Mouse (Mus musculus) neural tube, embryonic 13.5 days (tissue): Measurements from ENCODE around the gene Ak8. TPM values are rescaled to one million over a fixed set of nuclear protein-coding genes. Genes with fewer than 3 reads are reported as not detected.
A peak's percentile ranks its signal among the peaks of the same experiment; 100 is the strongest.

Experiments
- ATAC-seq: fragments of 200-750 bp; cut with Nextera tagmentation; 2 replicates; pipeline ENCODE4 v1.8.0; 2017; ENCODE audit warnings: low read depth, mild to moderate bottlenecking, moderate TSS enrichment, moderate library complexity
- H3K27ac ChIP-seq: fragments of 300-500 bp; sonication (generic); replicated peaks from 2 replicates; pipeline ENCODE4 v1.5.1; 2015; ENCODE audit warnings: moderate library complexity, mild to moderate bottlenecking, inconsistent platforms
- H3K27me3 ChIP-seq: fragments of 300-500 bp; sonication (generic); 2 replicates; pipeline ENCODE4 v1.6.1; 2015; ENCODE audit warnings: mild to moderate bottlenecking, inconsistent platforms
- H3K36me3 ChIP-seq: fragments of 300-500 bp; sonication (generic); 2 replicates; pipeline ENCODE4 v1.6.1; 2015; ENCODE audit warnings: mild to moderate bottlenecking, inconsistent platforms
- H3K4me1 ChIP-seq: fragments of 300-500 bp; sonication (generic); replicated peaks from 2 replicates; pipeline ENCODE4 v1.6.1; 2015; ENCODE audit warnings: inconsistent platforms
- H3K4me2 ChIP-seq: fragments of 300-500 bp; sonication (generic); 2 replicates; pipeline ENCODE4 v1.6.1; 2015; ENCODE audit warnings: inconsistent platforms, mild to moderate bottlenecking, moderate library complexity
- H3K4me3 ChIP-seq: fragments of 300-500 bp; sonication (generic); 2 replicates; pipeline ENCODE4 v1.5.1; 2015; ENCODE audit warnings: mild to moderate bottlenecking, inconsistent platforms
- H3K9ac ChIP-seq: fragments of 300-500 bp; sonication (generic); 2 replicates; pipeline ENCODE4 v1.6.1; 2015; ENCODE audit warnings: moderate library complexity, mild to moderate bottlenecking, inconsistent platforms
- H3K9me3 ChIP-seq: fragments of 300-500 bp; sonication (generic); 2 replicates; pipeline ENCODE4 v1.6.1; 2016; ENCODE audit warnings: inconsistent platforms
- WGBS: fragments of 180-500 bp; shearing (Covaris S2); methylation state at CpG from one replicate; pipeline ENCODE4 v1.1.7; 2015; 5-methylcytosine and 5-hydroxymethylcytosine counted together
- polyA plus RNA-seq: library from polyadenylated mRNA; unstranded; fragments of >200 nt; fragmentation: Nextera tagmentation; extraction: Ambion mirVana; gene quantifications from 2 replicates; pipeline ENCODE4 v1.2.1, GENCODE M21; 2015

The Ak8 gene
- 0.50 and 0.73 TPM in 2 replicates for polyA plus RNA-seq

DNA sequence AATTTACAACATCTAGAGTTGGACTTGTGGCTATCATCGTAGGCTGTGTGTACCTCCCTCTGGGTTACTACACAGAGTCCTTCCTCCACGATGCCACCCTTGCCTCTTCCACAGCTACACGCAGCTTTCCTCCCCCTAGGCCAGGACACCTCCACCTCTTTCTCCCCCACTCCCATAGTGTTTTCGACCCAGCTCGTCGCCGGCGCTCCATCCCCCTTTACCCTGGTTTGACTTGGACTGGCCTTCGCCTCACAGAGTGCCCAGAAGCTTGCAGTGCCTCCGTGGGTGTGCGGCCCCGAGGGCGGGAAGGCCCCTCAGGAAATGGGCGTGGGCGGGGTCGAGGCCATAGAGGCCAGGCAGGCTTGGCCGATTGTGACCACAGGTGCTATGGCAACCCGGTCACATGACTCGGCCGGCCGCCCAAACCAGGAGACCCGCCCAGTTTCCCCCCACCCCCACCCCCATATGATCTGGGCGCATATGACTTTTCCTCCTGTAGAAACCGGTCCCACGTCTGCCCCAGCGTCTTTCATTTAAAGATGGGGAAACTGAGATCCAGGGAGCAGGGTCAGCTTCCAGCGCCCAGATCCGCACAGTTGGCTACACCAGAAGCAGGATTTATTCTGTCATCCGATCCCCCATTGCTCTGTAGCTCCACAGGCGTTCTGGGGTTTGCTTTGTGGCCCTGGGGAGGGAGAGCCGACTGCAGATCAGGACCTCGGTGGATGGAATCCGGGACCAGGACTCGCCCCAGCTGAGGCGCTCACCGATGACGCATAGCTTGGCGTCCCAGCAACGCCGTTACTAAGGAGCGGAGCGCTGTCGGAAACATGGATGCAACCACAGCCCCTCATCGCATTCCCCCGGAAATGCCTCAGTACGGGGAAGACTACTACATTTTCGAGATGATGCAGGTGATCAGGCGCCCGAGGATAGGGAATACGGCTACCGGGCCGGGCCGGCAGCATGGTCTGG lies at the start of gene Ak8, which contains the start of gene Spaca9:
Gene Ak8, plus strand, starts transcription at position 804 of the 975 bp plus-strand sequence.
Gene Spaca9, minus strand, starts transcription at position 367 of the 975 bp plus-strand sequence.
- Histone ChIP-seq H3K9ac (peak within 1 kb of the TSS; percentile 76), H3K4me2 (peak within 1 kb of the TSS; percentile 70), H3K9me3 (no peaks in the 10 kb centered on the region), H3K4me1 (peaks cover 13% of the 10 kb centered on the region), H3K27ac (0 out of 2 replicates have a peak within 1 kb of the TSS, but pooled peaks have one; percentile 25), H3K36me3 (no peaks in the 10 kb centered on the region), H3K4me3 (peak within 1 kb of the TSS; percentile 54), H3K27me3 (peaks cover 11% of the 10 kb centered on the region; the same call in 1 of the 2 replicates)
- under 1% methylated on average over 53 of the region's 53 CpGs for WGBS
- ATAC-seq = peak; percentile 90

DNA sequence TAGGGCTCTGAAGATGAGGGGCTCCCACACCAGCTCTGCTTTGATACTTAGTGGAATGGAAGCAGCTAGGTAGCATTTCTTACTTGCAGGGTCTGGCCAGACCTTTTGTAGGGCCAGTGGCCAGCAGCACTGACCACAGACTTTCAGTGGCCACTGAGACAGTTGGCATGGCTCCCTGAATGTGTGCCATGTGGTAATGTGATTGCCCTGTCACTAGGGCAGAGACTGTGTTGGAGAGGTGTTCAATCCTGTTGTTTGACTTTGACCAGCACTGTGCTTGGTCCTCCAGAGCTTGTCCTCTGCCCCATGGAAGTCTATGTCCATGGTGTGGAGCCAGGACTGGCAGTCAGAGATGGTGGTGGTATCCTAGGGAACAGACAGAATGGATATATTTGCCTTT lies 49.4 kb upstream of the Ak8 start:
- no peaks in the 10 kb centered on the region for H3K27me3 ChIP-seq
- peaks cover 7% of the 10 kb centered on the region; the same call in 1 of the 2 replicates for H3K4me1 ChIP-seq
- ATAC-seq = no peak
- no peak overlapping the region for H3K9ac ChIP-seq
- no peak overlapping the region for H3K4me2 ChIP-seq
- no peak overlapping the region for H3K4me3 ChIP-seq
- H3K9me3 ChIP-seq = no peaks in the 10 kb centered on the region
- H3K27ac ChIP-seq = no peak overlapping the region
- H3K36me3 ChIP-seq = peaks cover 11% of the 10 kb centered on the region

DNA sequence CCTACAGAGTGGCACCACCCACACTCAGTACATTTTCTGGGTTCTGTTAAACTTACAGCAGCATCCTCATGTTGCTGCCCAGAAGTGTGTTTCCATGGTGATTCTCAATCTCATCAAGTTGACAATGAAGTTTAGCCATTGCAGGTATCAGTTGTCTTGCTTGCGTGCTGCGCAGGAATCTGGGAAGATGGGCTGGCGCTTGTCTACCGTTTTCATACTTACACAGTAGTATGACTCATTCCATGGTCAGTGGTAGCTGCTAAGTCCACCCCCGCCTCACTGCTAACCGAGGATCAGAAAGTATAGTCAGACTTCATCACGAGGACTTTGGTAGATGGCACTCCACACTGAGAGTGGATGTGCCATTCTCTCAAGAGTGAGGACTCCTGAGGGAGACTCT lies 46.6 kb upstream of the Ak8 start:
- H3K4me3 ChIP-seq = no peak overlapping the region
- 95% methylated on average over 7 of the region's 7 CpGs for WGBS

DNA sequence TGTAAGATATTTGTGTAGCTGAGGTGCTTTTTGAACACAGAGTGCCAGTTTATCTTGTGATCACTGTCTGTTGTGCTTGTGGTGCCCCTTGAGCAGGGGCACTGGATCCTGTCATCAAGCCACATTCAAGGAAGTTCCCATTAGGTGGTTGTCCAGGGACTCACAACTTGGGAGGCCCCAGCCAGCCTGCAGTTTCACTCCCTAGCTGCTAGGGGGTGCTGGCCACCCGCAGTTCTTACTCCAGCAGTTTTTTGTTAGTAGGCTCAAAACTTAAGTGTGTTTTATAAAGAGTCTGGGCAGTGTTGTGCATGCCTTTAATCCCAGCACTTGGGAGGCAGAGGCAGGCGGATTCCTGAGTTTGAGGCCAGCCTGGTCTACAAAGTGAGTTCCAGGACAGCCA lies 45.7 kb upstream of the Ak8 start:
- Histone ChIP-seq H3K4me1 (no peaks in the 10 kb centered on the region), H3K27me3 (no peaks in the 10 kb centered on the region), H3K4me3 (no peak overlapping the region), H3K9ac (no peak overlapping the region), H3K27ac (no peak overlapping the region), H3K9me3 (no peaks in the 10 kb centered on the region), H3K36me3 (peaks cover 41% of the 10 kb centered on the region), H3K4me2 (no peak overlapping the region)
- 67% methylated on average over 2 of the region's 2 CpGs for WGBS
- no peak for ATAC-seq

More for the DNA sequence above, 46.6 kb upstream of the Ak8 start:
- Histone ChIP-seq H3K27me3 (no peaks in the 10 kb centered on the region), H3K4me2 (no peak overlapping the region), H3K36me3 (peaks cover 32% of the 10 kb centered on the region), H3K9ac (no peak overlapping the region), H3K27ac (no peak overlapping the region), H3K4me1 (peaks cover 6% of the 10 kb centered on the region; the same call in 1 of the 2 replicates), H3K9me3 (no peaks in the 10 kb centered on the region)
- no peak for ATAC-seq

DNA sequence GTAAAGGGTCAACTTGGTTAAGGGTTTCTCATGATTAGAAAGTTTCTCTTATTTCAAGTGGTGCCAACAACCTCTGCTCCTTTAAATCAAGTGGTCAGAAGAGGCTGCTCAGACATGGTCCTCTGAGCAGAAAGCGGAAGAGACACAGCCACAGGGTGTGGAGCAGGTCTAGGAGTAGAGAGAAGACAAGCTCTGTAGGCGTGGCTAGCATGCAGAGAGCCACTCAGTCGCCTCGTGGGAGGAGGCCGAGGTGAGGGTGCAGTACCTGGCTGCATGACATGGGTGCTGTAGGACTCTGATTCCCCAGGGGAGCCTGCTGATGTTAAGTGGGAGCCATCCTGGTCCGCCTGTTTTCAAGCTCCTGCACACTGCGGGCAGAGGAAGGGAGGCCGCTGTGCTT lies 43.7 kb upstream of the Ak8 start:
- Histone ChIP-seq H3K4me1 (no peaks in the 10 kb centered on the region), H3K9me3 (no peaks in the 10 kb centered on the region), H3K9ac (no peak overlapping the region), H3K36me3 (peaks cover 60% of the 10 kb centered on the region), H3K4me2 (no peak overlapping the region), H3K27me3 (no peaks in the 10 kb centered on the region), H3K4me3 (no peak overlapping the region), H3K27ac (no peak overlapping the region)
- WGBS = 72% methylated on average over 8 of the region's 8 CpGs
- no peak for ATAC-seq

DNA sequence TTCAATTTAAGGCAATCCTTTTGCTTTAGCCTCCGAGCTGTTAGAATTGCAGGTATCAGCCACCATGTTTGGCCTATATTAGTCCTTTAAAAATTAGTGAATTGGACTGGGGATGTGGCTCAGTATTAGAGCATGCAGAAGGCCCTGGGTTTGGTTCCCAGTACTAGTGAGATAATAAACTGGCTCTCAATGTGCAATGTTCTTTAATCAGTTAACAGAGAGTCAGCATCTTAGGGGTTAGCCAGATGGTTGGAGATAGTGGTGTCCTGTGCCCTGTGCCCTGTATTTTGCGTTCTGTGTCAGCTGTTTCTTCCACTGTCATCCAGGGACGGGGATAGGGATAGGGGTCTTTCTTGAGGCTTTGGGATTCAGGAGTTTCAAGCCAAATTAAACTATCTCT lies 37.1 kb upstream of the Ak8 start:
- peaks cover 99% of the 10 kb centered on the region for H3K36me3 ChIP-seq

DNA sequence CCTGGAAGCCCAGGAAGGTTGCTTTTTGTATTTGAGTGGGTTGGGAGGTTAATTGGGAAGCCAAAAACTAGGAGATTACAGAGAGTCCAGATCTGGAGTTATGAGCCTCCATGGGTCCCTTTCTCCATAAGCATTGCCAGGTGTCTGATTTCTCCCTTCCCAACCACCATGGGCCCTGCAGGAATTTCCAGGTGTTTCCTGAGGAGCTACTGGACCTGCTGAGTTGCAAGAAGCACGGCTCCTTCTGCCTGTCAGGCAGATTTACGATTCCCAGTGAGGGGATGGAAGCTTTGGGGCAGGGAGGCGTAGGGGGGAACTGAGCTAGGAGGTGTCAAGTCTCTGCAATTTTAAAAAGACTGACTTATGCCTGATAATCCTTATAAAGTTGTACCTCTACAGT lies 34.1 kb upstream of the Ak8 start:
- Histone ChIP-seq H3K4me2 (no peak overlapping the region), H3K4me3 (no peak overlapping the region), H3K27me3 (no peaks in the 10 kb centered on the region), H3K36me3 (peaks cover 99% of the 10 kb centered on the region), H3K9ac (no peak overlapping the region), H3K4me1 (no peaks in the 10 kb centered on the region), H3K27ac (no peak overlapping the region), H3K9me3 (no peaks in the 10 kb centered on the region)
- no peak for ATAC-seq
- 59% methylated on average over 3 of the region's 3 CpGs for WGBS

More for the DNA sequence above, 37.1 kb upstream of the Ak8 start:
- H3K27me3 ChIP-seq = no peaks in the 10 kb centered on the region
- H3K27ac ChIP-seq = no peak overlapping the region
- 93% methylated on average over 3 of the region's 3 CpGs for WGBS
- ATAC-seq = no peak
- no peak overlapping the region for H3K4me3 ChIP-seq
- H3K4me2 ChIP-seq = no peak overlapping the region
- H3K9me3 ChIP-seq = no peaks in the 10 kb centered on the region
- no peaks in the 10 kb centered on the region for H3K4me1 ChIP-seq
- H3K9ac ChIP-seq = no peak overlapping the region

DNA sequence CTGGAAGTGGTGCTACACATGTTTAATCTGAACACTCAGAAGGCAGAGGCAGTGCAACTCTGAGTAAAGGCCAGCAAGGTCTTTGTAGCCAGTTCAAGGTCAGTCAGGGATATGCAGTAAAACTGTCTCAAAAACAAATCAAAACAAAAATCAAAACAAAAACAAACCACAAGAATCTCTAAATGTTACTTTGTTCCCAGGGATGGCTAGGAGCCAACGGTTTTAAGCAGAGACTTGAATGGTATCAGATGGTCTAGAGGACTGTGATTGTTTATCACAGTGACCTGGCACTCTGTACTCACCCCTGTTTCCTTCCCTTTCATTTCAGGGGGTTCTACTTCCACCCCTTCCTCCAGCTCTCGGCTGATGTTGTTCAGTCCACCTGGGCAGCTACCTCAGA lies 28.5 kb upstream of the Ak8 start:
- H3K27ac ChIP-seq = no peak overlapping the region
- no peaks in the 10 kb centered on the region for H3K27me3 ChIP-seq
- no peaks in the 10 kb centered on the region for H3K9me3 ChIP-seq
- no peak overlapping the region for H3K4me3 ChIP-seq
- H3K4me1 ChIP-seq = no peaks in the 10 kb centered on the region
- ATAC-seq = no peak
- 89% methylated on average over 2 of the region's 2 CpGs for WGBS
- peaks cover 95% of the 10 kb centered on the region for H3K36me3 ChIP-seq
- no peak overlapping the region for H3K9ac ChIP-seq
- no peak overlapping the region for H3K4me2 ChIP-seq

DNA sequence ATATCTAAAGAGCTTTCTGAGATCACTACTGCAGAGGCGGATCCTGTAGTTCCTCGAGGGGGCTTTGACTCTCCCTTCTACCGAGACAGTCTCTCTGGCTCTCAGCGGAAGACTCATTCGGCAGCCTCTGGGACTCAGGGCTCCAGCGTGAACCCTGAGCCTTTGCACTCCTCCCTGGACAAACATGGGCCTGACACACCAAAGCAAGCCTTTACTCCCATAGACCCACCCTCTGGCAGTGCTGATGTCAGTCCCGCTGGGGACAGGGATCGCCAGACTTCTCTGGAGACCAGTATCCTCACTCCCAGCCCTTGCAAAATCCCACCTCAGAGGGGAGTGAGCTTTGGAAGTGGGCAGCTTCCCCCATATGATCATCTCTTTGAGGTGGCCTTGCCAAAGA lies 24.0 kb upstream of the Ak8 start:
- no peak overlapping the region for H3K4me3 ChIP-seq
- no peak for ATAC-seq
- no peaks in the 10 kb centered on the region for H3K9me3 ChIP-seq
- H3K36me3 ChIP-seq = peaks cover 94% of the 10 kb centered on the region
- 93% methylated on average over 8 of the region's 8 CpGs for WGBS
- no peaks in the 10 kb centered on the region for H3K4me1 ChIP-seq
- H3K27me3 ChIP-seq = no peaks in the 10 kb centered on the region
- H3K4me2 ChIP-seq = no peak overlapping the region
- H3K9ac ChIP-seq = no peak overlapping the region
- no peak overlapping the region for H3K27ac ChIP-seq

DNA sequence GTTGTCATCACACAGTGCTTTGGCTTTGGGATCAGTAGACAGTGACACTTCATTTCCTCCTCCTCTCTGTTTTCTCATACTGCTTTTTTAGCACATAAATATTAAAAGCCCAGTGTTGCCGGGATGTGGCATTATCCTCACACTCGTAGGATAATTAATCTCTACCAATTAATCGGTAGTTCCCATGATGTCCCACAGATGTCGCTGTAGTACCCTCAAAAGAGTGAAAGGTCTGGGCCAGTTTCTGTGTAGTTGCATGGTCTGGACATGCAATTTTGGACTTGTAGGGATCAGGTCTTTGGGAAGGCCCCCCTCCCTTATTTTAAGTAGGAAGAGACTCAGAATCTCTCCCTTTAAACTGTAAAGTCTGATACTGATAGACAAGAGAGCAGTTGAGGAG lies 19.3 kb upstream of the Ak8 start:
- 29% methylated on average over 4 of the region's 4 CpGs for WGBS
- Histone ChIP-seq H3K36me3 (peaks cover 99% of the 10 kb centered on the region), H3K4me3 (no peak overlapping the region), H3K4me1 (no peaks in the 10 kb centered on the region), H3K9ac (no peak overlapping the region), H3K27me3 (no peaks in the 10 kb centered on the region), H3K4me2 (no peak overlapping the region), H3K9me3 (no peaks in the 10 kb centered on the region), H3K27ac (no peak overlapping the region)
- ATAC-seq = no peak

DNA sequence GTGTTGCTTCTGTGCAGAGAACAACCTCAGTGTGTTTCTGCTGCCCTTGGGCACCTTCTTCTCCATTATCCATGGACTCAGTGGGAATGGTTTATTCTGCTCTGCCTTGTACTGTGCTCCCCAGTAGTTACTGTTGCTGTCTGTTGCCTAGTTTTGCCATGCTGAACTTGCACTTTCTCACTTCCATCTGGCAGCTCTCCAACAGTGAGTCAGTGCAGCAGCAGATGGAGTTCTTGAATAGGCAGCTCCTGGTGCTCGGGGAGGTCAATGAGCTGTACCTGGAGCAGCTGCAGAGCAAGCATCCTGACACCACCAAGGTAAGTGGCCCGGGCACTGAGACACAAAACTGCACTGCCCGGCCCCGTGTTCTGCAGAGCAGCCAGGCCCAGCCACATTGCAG lies 18.2 kb upstream of the Ak8 start:
- H3K4me3 ChIP-seq = no peak overlapping the region
- no peaks in the 10 kb centered on the region for H3K9me3 ChIP-seq
- no peak overlapping the region for H3K27ac ChIP-seq
- no peak overlapping the region for H3K4me2 ChIP-seq
- H3K9ac ChIP-seq = no peak overlapping the region
- H3K4me1 ChIP-seq = no peaks in the 10 kb centered on the region
- WGBS = 93% methylated on average over 4 of the region's 4 CpGs
- no peak for ATAC-seq
- H3K27me3 ChIP-seq = no peaks in the 10 kb centered on the region
- peaks cover 99% of the 10 kb centered on the region for H3K36me3 ChIP-seq

DNA sequence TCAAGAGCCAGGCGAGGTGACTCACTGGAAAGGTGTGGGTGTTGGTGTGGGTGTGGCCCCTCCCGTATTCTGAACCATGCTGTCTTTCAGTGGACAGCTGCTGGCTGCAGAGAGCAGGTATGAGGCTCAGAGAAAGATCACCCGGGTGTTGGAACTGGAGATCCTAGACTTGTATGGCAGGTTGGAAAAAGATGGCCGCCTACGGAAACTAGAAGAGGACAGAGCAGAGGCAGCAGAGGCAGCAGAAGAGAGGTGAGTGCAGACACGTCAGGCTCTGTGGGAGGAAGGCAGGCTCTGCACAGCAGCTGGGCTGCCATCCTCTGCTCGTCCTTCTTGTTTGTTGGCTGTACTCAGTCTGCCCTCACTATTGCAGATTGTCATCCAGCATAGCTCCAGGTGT lies 14.1 kb upstream of the Ak8 start:
- Histone ChIP-seq H3K9ac (no peak overlapping the region), H3K27me3 (no peaks in the 10 kb centered on the region), H3K4me2 (no peak overlapping the region), H3K36me3 (peaks cover 83% of the 10 kb centered on the region), H3K4me3 (no peak overlapping the region), H3K4me1 (no peaks in the 10 kb centered on the region), H3K9me3 (no peaks in the 10 kb centered on the region), H3K27ac (no peak overlapping the region)
- no peak for ATAC-seq
- 92% methylated on average over 7 of the region's 7 CpGs for WGBS
